Mouse (Mus musculus) cortical plate, adult 2 months (tissue): Measurements from ENCODE around the gene Scnm1.

ENCODE experiments used
- CTCF ChIP-seq: fragments of 200-500 bp; IDR thresholded peaks from 2 replicates; pipeline ENCODE4 v1.5.1; 2011; ENCODE audit warnings: mild to moderate bottlenecking, control low read depth, low read length; ENCODE audit not compliant: insufficient read depth; ENCODE audit errors: extremely low read depth
- POLR2A ChIP-seq: fragments of 200-500 bp; IDR thresholded peaks from 2 replicates; pipeline ENCODE4 v1.6.1; 2011; ENCODE audit warnings: mild to moderate bottlenecking, low read length, control low read depth; ENCODE audit not compliant: insufficient read depth; ENCODE audit errors: extremely low read depth

GRCm38 (mm10) chr3:95105586-95106337 lies 28.0 kb downstream of the Scnm1 start:
- TF ChIP-seq CTCF = no peak
- TF ChIP-seq POLR2A = no peak
